Mouse (Mus musculus) MEL (cell line): ENCODE measurements around the gene Ipcef1. TPM values are rescaled to one million over a fixed set of nuclear protein-coding genes. Genes with fewer than 3 reads are reported as not detected.

ENCODE experiments used
- DNase-seq: peaks from one replicate; pipeline ENCODE4 v3.0.0; 2011; ENCODE audit warnings: low read depth, low spot score
- H3K27ac ChIP-seq: 2 replicates; pipeline ENCODE4 v1.5.1; 2012; ENCODE audit warnings: low read depth, mild to moderate bottlenecking, control low read depth, low read length, moderate library complexity; ENCODE audit not compliant: control insufficient read depth
- H3K27me3 ChIP-seq, 2 experiments: fragments of 150-350 bp in 1 of 2; sonication (generic) in 1 of 2; 2 replicates each; pipeline ENCODE4 v1.6.1; 2012; ENCODE audit warnings: low read length in 2 of 2, mild to moderate bottlenecking in 2 of 2, improper control_type of control experiment in 1 of 2, moderate library complexity in 1 of 2; ENCODE audit not compliant: insufficient read depth in 2 of 2, control insufficient read depth in 1 of 2
- H3K36me3 ChIP-seq, 2 experiments: 2 replicates each; pipeline ENCODE4 v1.6.1; 2012 to 2014; ENCODE audit warnings: low read length in 2 of 2, improper control_type of control experiment in 1 of 2, inconsistent platforms in 1 of 2, mild to moderate bottlenecking in 1 of 2; ENCODE audit not compliant: insufficient read depth in 2 of 2, control insufficient read depth in 1 of 2
- H3K4me1 ChIP-seq, 2 experiments: fragments of 150-350 bp in 1 of 2; sonication (generic) in 1 of 2; 2 replicates each; pipeline ENCODE4 v1.6.1; 2012; ENCODE audit warnings: low read length in 2 of 2, improper control_type of control experiment in 1 of 2, mild to moderate bottlenecking in 1 of 2; ENCODE audit not compliant: insufficient read depth in 2 of 2, control insufficient read depth in 1 of 2
- H3K4me3 ChIP-seq, 2 experiments: fragments of 150-350 bp in 1 of 2; sonication (generic) in 1 of 2; 2 replicates each; pipeline ENCODE4 v1.5.1; 2012; ENCODE audit warnings: low read depth in 2 of 2, low read length in 2 of 2, mild to moderate bottlenecking in 2 of 2, moderate library complexity in 2 of 2, control low read depth in 1 of 2, improper control_type of control experiment in 1 of 2; ENCODE audit not compliant: control insufficient read depth in 1 of 2, insufficient read depth in 1 of 2
- H3K79me2 ChIP-seq: 2 replicates; pipeline ENCODE4 v1.6.1; 2012; ENCODE audit warnings: mild to moderate bottlenecking, low read length, moderate library complexity; ENCODE audit not compliant: control insufficient read depth, poor library complexity, insufficient read depth
- H3K9ac ChIP-seq: 2 replicates; pipeline ENCODE4 v1.6.1; 2012; ENCODE audit warnings: low read depth, mild to moderate bottlenecking, control low read depth, low read length, moderate library complexity; ENCODE audit not compliant: control insufficient read depth, poor library complexity, severe bottlenecking
- H3K9me3 ChIP-seq: fragments of 150-350 bp; sonication (generic); replicated peaks from 2 replicates; pipeline ENCODE4 v1.6.1; 2012; ENCODE audit warnings: mild to moderate bottlenecking, low read length, improper control_type of control experiment, moderate library complexity; ENCODE audit not compliant: insufficient read depth
- BHLHE40 ChIP-seq: IDR thresholded peaks from 2 replicates; pipeline ENCODE4 v1.6.1; 2012; ENCODE audit warnings: low read depth, mild to moderate bottlenecking, inconsistent platforms, low read length, improper control_type of control experiment, borderline replicate concordance
- CHD1 ChIP-seq: IDR thresholded peaks from 2 replicates; pipeline ENCODE4 v1.6.1; 2012; ENCODE audit warnings: low read depth, mild to moderate bottlenecking, inconsistent platforms, low read length, improper control_type of control experiment
- CHD2 ChIP-seq: IDR thresholded peaks from 2 replicates; pipeline ENCODE4 v1.6.1; 2011; ENCODE audit warnings: low read length, improper control_type of control experiment
- ELF1 ChIP-seq: IDR thresholded peaks from 2 replicates; pipeline ENCODE4 v1.6.1; 2014; ENCODE audit warnings: low read depth, mild to moderate bottlenecking, inconsistent platforms, low read length, improper control_type of control experiment, moderate library complexity
- EP300 ChIP-seq, 2 experiments: IDR thresholded peaks; 2 replicates each; pipeline ENCODE4 v1.6.1; 2011; ENCODE audit warnings: improper control_type of control experiment in 2 of 2, low read length in 2 of 2, low read depth in 1 of 2, mild to moderate bottlenecking in 1 of 2
- ETS1 ChIP-seq: IDR thresholded peaks from 2 replicates; pipeline ENCODE4 v1.6.1; 2012; ENCODE audit warnings: low read depth, mild to moderate bottlenecking, inconsistent platforms, low read length, improper control_type of control experiment, moderate library complexity
- GABPA ChIP-seq: IDR thresholded peaks from 2 replicates; pipeline ENCODE4 v1.6.1; 2012; ENCODE audit warnings: low read depth, mild to moderate bottlenecking, inconsistent platforms, low read length, improper control_type of control experiment, moderate library complexity
- GATA1 ChIP-seq: IDR thresholded peaks from 2 replicates; pipeline ENCODE4 v1.6.1; 2011; ENCODE audit warnings: low read depth, low read length, improper control_type of control experiment
- HCFC1 ChIP-seq: IDR thresholded peaks from 2 replicates; pipeline ENCODE4 v1.6.1; 2012; ENCODE audit warnings: low read depth, mild to moderate bottlenecking, inconsistent platforms, low read length, improper control_type of control experiment, moderate library complexity
- JUND ChIP-seq: IDR thresholded peaks from 2 replicates; pipeline ENCODE4 v1.6.1; 2011; ENCODE audit warnings: low read depth, mild to moderate bottlenecking, improper control_type of control experiment, low read length
- KAT2A ChIP-seq: conservative IDR thresholded peaks from 2 replicates; pipeline ENCODE4 v1.6.1; 2012; ENCODE audit warnings: low read depth, low read length, improper control_type of control experiment, inconsistent platforms
- MAX ChIP-seq: IDR thresholded peaks from 2 replicates; pipeline ENCODE4 v1.6.1; 2011; ENCODE audit warnings: low read length, improper control_type of control experiment
- MXI1 ChIP-seq: IDR thresholded peaks from 2 replicates; pipeline ENCODE4 v1.6.1; 2011; ENCODE audit warnings: mild to moderate bottlenecking, low read depth, low read length, improper control_type of control experiment
- MYB ChIP-seq: IDR thresholded peaks from 2 replicates; pipeline ENCODE4 v1.6.1; 2011; ENCODE audit warnings: mild to moderate bottlenecking, low read depth, low read length, improper control_type of control experiment
- NRF1 ChIP-seq: IDR thresholded peaks from 2 replicates; pipeline ENCODE4 v1.6.1; 2014; ENCODE audit warnings: low read depth, mild to moderate bottlenecking, inconsistent platforms, low read length, improper control_type of control experiment, moderate library complexity; ENCODE audit not compliant: poor library complexity, insufficient read depth, severe bottlenecking
- POLR2AphosphoS2 ChIP-seq: IDR thresholded peaks from 2 replicates; pipeline ENCODE4 v1.6.1; 2011; ENCODE audit warnings: low read length, improper control_type of control experiment
- RCOR1 ChIP-seq: IDR thresholded peaks from 2 replicates; pipeline ENCODE4 v1.6.1; 2012; ENCODE audit warnings: low read depth, mild to moderate bottlenecking, inconsistent platforms, low read length, improper control_type of control experiment
- SIN3A ChIP-seq: IDR thresholded peaks from 2 replicates; pipeline ENCODE4 v1.6.1; 2012; ENCODE audit warnings: low read length, improper control_type of control experiment, inconsistent platforms
- TAL1 ChIP-seq: IDR thresholded peaks from 2 replicates; pipeline ENCODE4 v1.6.1; 2012; ENCODE audit warnings: mild to moderate bottlenecking, inconsistent platforms, low read length, moderate library complexity, mixed read lengths
- TBP ChIP-seq: IDR thresholded peaks from 2 replicates; pipeline ENCODE4 v1.8.0; 2011; ENCODE audit warnings: low read depth, low read length, improper control_type of control experiment
- USF1 ChIP-seq: IDR thresholded peaks from 2 replicates; pipeline ENCODE4 v1.6.1; 2014; ENCODE audit warnings: low read depth, mild to moderate bottlenecking, inconsistent platforms, low read length, improper control_type of control experiment, moderate library complexity
- USF2 ChIP-seq, 2 experiments: IDR thresholded peaks; 2 replicates each; pipeline ENCODE4 v1.6.1; 2011 to 2012; ENCODE audit warnings: improper control_type of control experiment in 2 of 2, low read length in 2 of 2, borderline replicate concordance in 1 of 2, inconsistent platforms in 1 of 2, low read depth in 1 of 2, mild to moderate bottlenecking in 1 of 2; ENCODE audit not compliant: insufficient read depth in 1 of 2
- ZC3H11A ChIP-seq: IDR thresholded peaks from 2 replicates; pipeline ENCODE4 v1.6.1; 2012; ENCODE audit warnings: low read depth, mild to moderate bottlenecking, inconsistent platforms, low read length, improper control_type of control experiment
- ZKSCAN1 ChIP-seq: IDR thresholded peaks from 2 replicates; pipeline ENCODE4 v1.6.1; 2012; ENCODE audit warnings: low read depth, mild to moderate bottlenecking, inconsistent platforms, low read length, improper control_type of control experiment, moderate library complexity
- ZMIZ1 ChIP-seq: IDR thresholded peaks from 2 replicates; pipeline ENCODE4 v1.6.1; 2012; ENCODE audit warnings: low read depth, mild to moderate bottlenecking, inconsistent platforms, low read length, improper control_type of control experiment, moderate library complexity
- polyA plus RNA-seq, 2 experiments: library from polyadenylated mRNA; stranded (reverse) in 1 of 2; unstranded in 1 of 2; fragments of >175 nt in 1 of 2; fragments of >200 nt in 1 of 2; gene quantifications; 2 replicates each; pipeline versions ENCODE4 v1.2.1 to v1.2.4; 2012; ENCODE audit warnings: low replicate concordance in 2 of 2, low read depth in 1 of 2; ENCODE audit not compliant: insufficient read length in 2 of 2, insufficient read depth in 1 of 2, missing spikeins in 1 of 2
- total RNA-seq: library from RNA; depleted of rRNA; stranded (reverse); fragments of 300-350 nt; gene quantifications from 2 replicates; pipeline ENCODE4 v1.2.3, GENCODE M21; 2012

Ipcef1 gene
- total and polyA plus RNA-seq, 3 experiments, result not detected

DNA sequence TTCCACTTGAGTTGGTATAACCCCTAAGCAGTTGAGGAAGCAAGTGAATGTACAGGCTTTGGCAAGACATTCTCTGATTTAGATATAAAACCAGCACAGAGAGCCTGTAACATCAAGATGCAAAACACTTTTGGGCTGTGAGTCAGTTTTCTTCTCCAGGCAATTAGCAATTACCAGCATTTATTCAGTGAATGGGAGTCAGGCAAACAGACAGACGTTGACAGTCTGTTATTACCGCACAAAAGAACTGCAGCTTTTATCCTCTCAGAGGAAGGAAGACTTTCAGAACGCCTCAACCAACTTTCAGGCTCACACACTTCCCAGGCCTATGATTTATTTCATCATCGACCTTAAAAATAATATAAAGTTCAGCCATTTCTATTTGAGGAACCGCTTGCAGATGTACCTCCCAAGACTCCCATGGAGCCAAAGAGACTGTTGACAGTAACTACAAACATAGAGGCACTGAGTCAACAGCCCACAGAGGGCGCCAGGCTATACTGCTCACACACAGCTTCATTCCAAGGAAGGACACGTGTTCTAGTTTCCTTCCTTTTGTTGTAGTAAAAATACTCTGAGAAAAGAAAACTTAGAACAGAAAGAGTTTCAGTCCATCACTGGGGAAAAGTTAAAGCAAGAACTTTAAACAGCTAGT, 180.7 kb downstream of the Ipcef1 start:
- Histone ChIP-seq H3K4me1 (no peaks in the 10 kb centered on the region), H3K36me3 (no peaks in the 10 kb centered on the region), H3K9me3 (no peaks in the 10 kb centered on the region), H3K27me3 (no peaks in the 10 kb centered on the region), H3K4me3 (no peak overlapping the region), H3K27ac (no peak overlapping the region), H3K9ac (no peak overlapping the region), H3K79me2 (no peaks in the 10 kb centered on the region)
- no peak for DNase-seq
- no peak for TF ChIP-seq ZMIZ1
- TF ChIP-seq CHD1, result no peak
- no peak for TF ChIP-seq USF1
- TF ChIP-seq TAL1, result no peak
- TF ChIP-seq NRF1, result no peak
- no peak for TF ChIP-seq MXI1
- TF ChIP-seq HCFC1, result no peak
- no peak for TF ChIP-seq TBP
- no peak for TF ChIP-seq JUND
- TF ChIP-seq POLR2AphosphoS2, result no peak
- TF ChIP-seq CHD2, result no peak
- TF ChIP-seq USF2 (IDR thresholded peaks at IDR 0.05; ENCODE audit: borderline replicate concordance in 1 of 2, insufficient read depth in 1 of 2, low read depth in 1 of 2, low read length in 2 of 2), result no peak
- no peak for TF ChIP-seq SIN3A
- TF ChIP-seq KAT2A, result no peak
- no peak for TF ChIP-seq GABPA
- TF ChIP-seq ELF1, result no peak
- TF ChIP-seq GATA1, result no peak

DNA sequence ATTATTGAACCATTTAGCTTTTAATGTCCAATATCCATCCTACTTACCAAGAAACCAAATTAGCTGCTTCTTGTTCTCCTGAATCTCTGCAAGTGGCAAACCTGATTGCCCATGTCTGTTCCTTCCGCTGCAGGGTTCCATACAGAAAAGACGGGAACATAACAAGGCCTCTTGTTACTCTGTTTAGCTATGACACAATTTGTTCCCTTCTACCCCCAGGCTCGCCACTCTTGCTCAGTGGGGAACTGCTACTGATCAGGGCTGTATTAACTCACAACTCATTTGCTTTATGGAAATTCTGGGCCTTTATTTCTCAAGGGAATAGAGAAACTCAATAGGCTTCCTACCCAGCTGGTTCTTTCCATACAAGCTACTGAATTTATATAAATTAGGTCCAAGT, 196.5 kb downstream of the Ipcef1 start:
- H3K27ac ChIP-seq, result no peak overlapping the region
- no peak for TF ChIP-seq EP300 (IDR thresholded peaks at IDR 0.05; ENCODE audit: low read depth in 1 of 2, low read length in 2 of 2)
- no peak for TF ChIP-seq CHD1
- TF ChIP-seq ZC3H11A, result no peak
- TF ChIP-seq MYB, result no peak
- TF ChIP-seq GATA1, result no peak
- no peak for TF ChIP-seq ETS1
- TF ChIP-seq BHLHE40, result no peak
- TF ChIP-seq MAX, result no peak
- no peak for TF ChIP-seq ZMIZ1
- no peak for TF ChIP-seq JUND
- no peak for TF ChIP-seq TAL1
- no peak for TF ChIP-seq MXI1
- no peak for TF ChIP-seq ZKSCAN1
- no peak for TF ChIP-seq KAT2A
- TF ChIP-seq RCOR1, result no peak
- TF ChIP-seq, all 39 proteins: peak for 0
- Histone ChIP-seq H3K4me1 (no peaks in the 10 kb centered on the region), H3K36me3 (no peaks in the 10 kb centered on the region), H3K79me2 (no peaks in the 10 kb centered on the region), H3K27me3 (no peaks in the 10 kb centered on the region), H3K9ac (no peak overlapping the region), H3K4me3 (no peak overlapping the region), H3K9me3 (no peaks in the 10 kb centered on the region)
- DNase-seq, result no peak
